Mouse (Mus musculus) liver, postnatal 0 days (tissue): ENCODE data around the gene Kcnj11. TPM values are rescaled to one million over a fixed set of nuclear protein-coding genes. Genes with fewer than 3 reads are reported as not detected.

Experiments
- ATAC-seq: fragments of 200-750 bp; cut with Nextera tagmentation; 2 replicates; pipeline ENCODE4 v1.8.0; 2017; ENCODE audit warnings: mild to moderate bottlenecking, moderate library complexity
- DNase-seq: peaks from one replicate; pipeline ENCODE4 v3.0.0-alpha.2; 2016
- H3K27ac ChIP-seq: fragments of 300-500 bp; sonication (generic); 2 replicates; pipeline ENCODE4 v1.5.1; 2014; ENCODE audit warnings: antibody characterized with exemption, moderate library complexity, mild to moderate bottlenecking, low read depth
- H3K27me3 ChIP-seq: fragments of 300-500 bp; sonication (generic); 2 replicates; pipeline ENCODE4 v1.6.1; 2014; ENCODE audit warnings: low read length, control low read depth, mixed read lengths; ENCODE audit not compliant: insufficient read depth
- H3K36me3 ChIP-seq: fragments of 300-500 bp; sonication (generic); replicated peaks from 2 replicates; pipeline ENCODE4 v1.6.1; 2014; ENCODE audit warnings: mild to moderate bottlenecking, control low read depth, low read length, moderate library complexity, mixed read lengths; ENCODE audit not compliant: insufficient read depth
- H3K4me1 ChIP-seq: fragments of 300-500 bp; sonication (generic); 2 replicates; pipeline ENCODE4 v1.6.1; 2014; ENCODE audit warnings: antibody characterized with exemption, mild to moderate bottlenecking, control low read depth; ENCODE audit not compliant: insufficient read depth
- H3K4me2 ChIP-seq: fragments of 300-500 bp; sonication (generic); 2 replicates; pipeline ENCODE4 v1.6.1; 2014; ENCODE audit warnings: low read depth, mild to moderate bottlenecking, low read length, moderate library complexity, mixed read lengths
- H3K4me3 ChIP-seq: fragments of 300-500 bp; sonication (generic); 2 replicates; pipeline ENCODE4 v1.5.1; 2014; ENCODE audit warnings: low read depth, low read length
- H3K9ac ChIP-seq: fragments of 300-500 bp; sonication (generic); replicated peaks from 2 replicates; pipeline ENCODE4 v1.6.1; 2014; ENCODE audit warnings: mild to moderate bottlenecking, moderate library complexity
- H3K9me3 ChIP-seq: fragments of 300-500 bp; sonication (generic); 2 replicates; pipeline ENCODE4 v1.6.1; 2016; ENCODE audit warnings: mild to moderate bottlenecking, control low read depth, low read length, mixed read lengths
- CTCF ChIP-seq: sonication (generic); IDR thresholded peaks from 2 replicates; pipeline ENCODE4 v1.5.1; 2016; ENCODE audit warnings: antibody characterized with exemption, low read depth
- EP300 ChIP-seq: IDR thresholded peaks from 2 replicates; pipeline ENCODE4 v1.6.1; 2016; ENCODE audit warnings: antibody characterized with exemption, low read depth, mild to moderate bottlenecking
- WGBS: fragments of 180-500 bp; shearing (Covaris S2); extraction: QIAGEN DNeasy Blood & Tissue Kit; methylation state at CpG from one replicate; pipeline ENCODE4 v1.1.7; 2014; ENCODE audit not compliant: insufficient replicate concordance; 5-methylcytosine and 5-hydroxymethylcytosine counted together
- polyA plus RNA-seq: library from polyadenylated mRNA; unstranded; fragments of >200 nt; fragmentation: Nextera tagmentation; extraction: Ambion mirVana; gene quantifications from 2 replicates; pipeline ENCODE4 v1.2.1, GENCODE M21; 2015

Gene Kcnj11
- polyA plus RNA-seq, 1 experiment from 2014 or later, result not detected

DNA sequence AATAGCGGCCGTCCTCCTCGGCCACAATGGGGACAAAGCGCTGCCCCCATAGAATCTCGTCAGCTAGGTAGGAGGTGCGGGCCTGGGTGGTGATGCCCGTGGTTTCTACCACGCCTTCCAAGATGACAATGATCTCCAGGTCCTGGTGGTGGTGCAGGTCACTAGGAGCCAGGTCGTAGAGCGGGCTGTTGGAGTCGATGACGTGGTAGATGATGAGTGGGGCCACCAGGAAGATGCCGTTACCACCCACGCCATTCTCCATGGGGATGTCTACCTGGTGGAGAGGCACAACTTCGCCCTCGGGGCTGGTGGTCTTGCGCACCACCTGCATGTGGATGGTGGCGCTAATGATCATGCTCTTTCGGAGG, 1.7 kb downstream of the Kcnj11 start:
- H3K27me3 ChIP-seq, result peaks cover 20% of the 10 kb centered on the region
- H3K9ac ChIP-seq, result no peak overlapping the region
- TF ChIP-seq CTCF, result no peak
- TF ChIP-seq EP300, result no peak
- H3K4me1 ChIP-seq, result 0 out of 2 replicates have a peak, but pooled peaks cover 4% of the 10 kb centered on the region
- H3K27ac ChIP-seq, result no peak overlapping the region
- WGBS, result 84% methylated on average over 19 of the region's 19 CpGs
- no peak overlapping the region for H3K4me2 ChIP-seq
- DNase-seq (no peak), ATAC-seq (no peak)
- H3K4me3 ChIP-seq, result no peak overlapping the region
- H3K36me3 ChIP-seq, result no peaks in the 10 kb centered on the region
- H3K9me3 ChIP-seq, result no peaks in the 10 kb centered on the region

DNA sequence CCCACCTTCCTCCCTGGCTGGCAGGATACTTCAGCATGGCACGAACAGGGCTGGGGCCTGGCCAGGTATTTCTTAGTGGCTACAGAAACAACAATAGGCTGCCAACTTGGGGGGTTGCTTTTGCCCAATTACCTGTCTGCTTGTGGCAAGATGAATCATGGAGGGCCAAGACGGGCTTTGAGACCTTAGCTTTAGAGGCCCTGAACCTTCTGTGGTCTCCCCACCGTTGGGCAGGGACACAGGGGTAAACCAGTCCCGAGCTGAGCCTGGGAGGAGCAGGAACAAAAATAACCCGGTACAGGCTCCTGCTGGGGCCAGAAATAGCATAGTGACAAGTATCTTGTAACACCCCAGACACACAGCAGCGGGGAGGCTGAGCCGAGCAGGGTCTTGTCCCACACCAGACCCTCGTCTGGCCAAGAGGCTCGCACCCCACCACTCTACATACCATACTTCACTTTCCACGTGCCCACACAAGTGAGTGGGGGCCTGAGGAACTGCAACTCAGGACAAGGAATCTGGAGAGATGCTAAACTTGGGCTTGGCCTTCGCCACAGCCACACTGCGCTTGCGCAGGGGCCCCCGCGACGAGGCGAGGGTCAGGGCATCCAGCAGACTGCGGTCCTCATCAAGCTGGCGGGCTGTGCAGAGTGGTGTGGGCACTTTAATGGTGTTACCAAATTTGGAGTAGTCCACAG, 2.2 kb downstream of the Kcnj11 start:
- 75% methylated on average over 19 of the region's 19 CpGs for WGBS
- no peak overlapping the region for H3K9ac ChIP-seq
- no peaks in the 10 kb centered on the region for H3K9me3 ChIP-seq
- no peak overlapping the region for H3K27ac ChIP-seq
- no peak for TF ChIP-seq CTCF
- TF ChIP-seq EP300, result no peak
- 0 out of 2 replicates have a peak, but pooled peaks cover 4% of the 10 kb centered on the region for H3K4me1 ChIP-seq
- H3K27me3 ChIP-seq, result peaks cover 20% of the 10 kb centered on the region
- ATAC-seq (no peak), DNase-seq (no peak)
- H3K4me3 ChIP-seq, result no peak overlapping the region
- no peak overlapping the region for H3K4me2 ChIP-seq
- no peaks in the 10 kb centered on the region for H3K36me3 ChIP-seq

DNA sequence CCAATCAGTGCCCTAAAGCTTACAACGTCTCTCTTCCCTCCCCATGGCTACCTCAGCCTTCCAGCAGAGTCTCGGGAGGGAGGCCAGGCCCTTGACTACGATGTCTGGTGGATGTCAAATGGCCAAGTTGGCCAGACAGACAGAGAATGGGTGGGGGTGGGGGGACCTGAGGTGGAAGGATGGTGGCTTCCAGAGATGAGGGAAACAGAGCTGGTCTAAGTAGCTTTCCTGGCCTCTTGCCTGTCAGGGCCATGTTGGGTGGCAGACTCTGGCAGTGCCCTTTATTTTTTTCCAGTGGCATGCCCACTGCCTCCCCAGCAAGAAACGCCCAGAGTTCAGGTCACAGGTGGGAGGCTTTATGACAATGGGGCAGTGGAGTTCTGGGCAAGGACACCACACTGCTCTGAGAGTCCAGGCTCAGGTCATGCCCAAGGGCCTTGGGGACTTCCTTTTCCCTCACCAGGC, 3.2 kb downstream of the Kcnj11 start:
- ATAC-seq, result no peak
- 60% methylated on average over 4 of the region's 4 CpGs for WGBS

DNA sequence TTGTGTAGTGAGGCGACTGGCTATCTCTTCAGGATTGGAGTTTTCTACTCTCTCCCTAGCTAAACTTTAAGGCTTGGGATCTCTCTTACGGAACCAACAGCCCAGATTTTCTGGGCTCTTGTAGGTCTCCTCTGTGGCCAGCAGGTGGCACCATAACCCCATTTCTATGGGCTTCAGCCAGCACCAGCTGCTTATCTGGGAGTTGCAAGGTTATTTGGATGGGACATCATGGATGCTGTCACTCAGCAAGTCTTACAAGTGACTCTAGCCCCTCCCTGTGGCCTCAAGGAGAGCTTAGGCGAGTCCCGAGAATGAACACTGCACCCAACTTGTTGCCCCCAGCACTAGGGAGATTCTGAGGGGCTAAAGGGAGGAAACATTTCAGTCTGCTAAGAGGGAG, 4.4 kb downstream of the Kcnj11 start:
- Histone ChIP-seq H3K27me3 (peaks cover 20% of the 10 kb centered on the region), H3K27ac (no peak overlapping the region), H3K4me3 (no peak overlapping the region), H3K9me3 (no peaks in the 10 kb centered on the region), H3K36me3 (no peaks in the 10 kb centered on the region), H3K9ac (no peak overlapping the region), H3K4me1 (0 out of 2 replicates have a peak, but pooled peaks cover 4% of the 10 kb centered on the region), H3K4me2 (no peak overlapping the region)
- peak; percentile 50; the same call in 1 of the 2 replicates for ATAC-seq
- TF ChIP-seq EP300 (no peak), CTCF (peak; percentile 91)
- peak; percentile 73 for DNase-seq
- 6% methylated on average over 4 of the region's 4 CpGs for WGBS

More for the DNA sequence above, 3.2 kb downstream of the Kcnj11 start:
- H3K27me3 ChIP-seq, result peaks cover 20% of the 10 kb centered on the region
- no peak overlapping the region for H3K4me2 ChIP-seq
- no peak for DNase-seq
- no peaks in the 10 kb centered on the region for H3K36me3 ChIP-seq
- no peak overlapping the region for H3K27ac ChIP-seq
- no peak overlapping the region for H3K4me3 ChIP-seq
- 0 out of 2 replicates have a peak, but pooled peaks cover 4% of the 10 kb centered on the region for H3K4me1 ChIP-seq
- TF ChIP-seq EP300, result no peak
- TF ChIP-seq CTCF, result no peak
- no peaks in the 10 kb centered on the region for H3K9me3 ChIP-seq
- H3K9ac ChIP-seq, result no peak overlapping the region

DNA sequence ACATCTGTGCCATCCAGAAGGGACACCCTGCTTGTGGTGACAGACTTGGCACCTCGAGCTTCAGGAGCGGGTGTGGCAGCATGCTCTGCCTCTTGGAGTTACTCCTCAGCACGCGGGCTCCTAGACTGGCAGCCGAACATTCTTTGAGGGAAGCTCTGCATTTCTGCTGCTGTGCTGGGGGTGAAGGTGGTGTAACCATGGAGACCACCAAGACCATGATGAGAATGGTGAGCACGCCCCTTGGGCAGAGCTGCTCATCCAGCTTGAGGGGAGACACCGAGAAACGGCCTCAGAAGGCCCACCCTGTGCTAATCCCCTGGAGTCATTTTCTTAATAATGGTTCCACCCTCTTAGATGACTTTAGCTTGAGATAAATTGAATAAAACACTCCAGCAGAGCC, 7.8 kb downstream of the Kcnj11 start:
- WGBS, result 56% methylated on average over 8 of the region's 8 CpGs

DNA sequence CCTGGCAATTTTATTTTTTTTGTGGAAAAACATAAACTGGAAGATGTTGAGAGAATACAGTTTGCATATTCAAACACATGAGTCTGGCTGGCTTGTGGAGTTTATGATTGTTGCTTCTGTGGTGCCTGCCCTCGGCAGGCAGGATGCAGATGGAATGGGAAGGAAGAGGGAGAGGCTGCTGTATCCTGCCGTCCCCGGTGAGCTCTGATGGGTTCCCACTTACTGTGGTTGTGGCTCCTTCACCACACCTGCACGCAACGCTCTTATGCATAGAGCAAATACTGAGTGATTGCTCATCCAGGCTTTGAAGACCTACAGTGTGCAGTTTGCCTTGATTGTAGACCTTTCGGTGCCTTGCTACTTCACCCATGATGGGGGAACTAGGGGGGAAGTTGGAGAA, 12.3 kb downstream of the Kcnj11 start:
- H3K27me3 ChIP-seq, result no peaks in the 10 kb centered on the region
- H3K4me3 ChIP-seq, result no peak overlapping the region
- ATAC-seq (no peak), DNase-seq (no peak)
- H3K36me3 ChIP-seq, result peaks cover 8% of the 10 kb centered on the region
- no peak overlapping the region for H3K4me2 ChIP-seq
- no peak overlapping the region for H3K27ac ChIP-seq
- H3K9ac ChIP-seq, result no peak overlapping the region
- 45% methylated on average over 6 of the region's 6 CpGs for WGBS
- H3K4me1 ChIP-seq, result no peaks in the 10 kb centered on the region; the same call in 1 of the 2 replicates
- TF ChIP-seq CTCF, result no peak
- TF ChIP-seq EP300, result no peak
- H3K9me3 ChIP-seq, result no peaks in the 10 kb centered on the region

More for the DNA sequence above, 7.8 kb downstream of the Kcnj11 start:
- Histone ChIP-seq H3K27ac (no peak overlapping the region), H3K9ac (no peak overlapping the region), H3K27me3 (0 out of 2 replicates have a peak, but pooled peaks cover 9% of the 10 kb centered on the region), H3K4me1 (no peaks in the 10 kb centered on the region), H3K36me3 (no peaks in the 10 kb centered on the region), H3K4me2 (no peak overlapping the region), H3K9me3 (no peaks in the 10 kb centered on the region), H3K4me3 (no peak overlapping the region)
- TF ChIP-seq CTCF, result no peak
- no peak for TF ChIP-seq EP300
- ATAC-seq (no peak), DNase-seq (no peak)
